In genomic region chr4:65888332-65888993, GRCm38 (mm10) we compare ENCODE assay signal across 13 mouse cellular contexts.
DNase-seq lines count a peak whose midpoint lies in the region; ATAC-seq and TF ChIP-seq lines count a peak whose summit lies in the region.
"Had no signal": no experiment of that assay in that cellular context is flagged by ENCODE, and none has a peak within 500 bp of the region (broad histone marks: within the 10 kb centered on the region; RNA-seq: fewer than 3 reads in every experiment).

No protein-coding gene starts in this region.

- no peak overlapping the region for H3K27ac ChIP-seq in cerebellum, adult 2 months (ENCODE audit: insufficient read depth, low read length)
- H3K27ac ChIP-seq in forebrain, embryonic 16.5 days (ENCODE audit: low read length), result peak overlapping the region; percentile 18; the same call in 1 of the 2 replicates
- H3K27ac ChIP-seq in midbrain, embryonic 13.5 days, result peak overlapping the region; percentile 40; the same call in 1 of the 2 replicates
- H3K27ac ChIP-seq in embryonic facial prominence, embryonic 10.5 days (replicated peaks), result no peak overlapping the region
- H3K27ac ChIP-seq: heart, embryonic 10.5 days had no signal

- no peaks in the 10 kb centered on the region for H3K9me3 ChIP-seq in forebrain, embryonic 16.5 days (ENCODE audit: control insufficient read depth, low read length)
- H3K9me3 ChIP-seq in midbrain, embryonic 13.5 days, result no peaks in the 10 kb centered on the region
- H3K9me3 ChIP-seq in embryonic facial prominence, embryonic 10.5 days, result no peaks in the 10 kb centered on the region
- H3K9me3 ChIP-seq: heart, embryonic 10.5 days had no signal

- peak; percentile 23 for DNase-seq in layer of hippocampus, adult 9-11 months
- no peak for DNase-seq in layer of hippocampus, adult 9-10 months (ENCODE audit: low spot score)
- peak; percentile 22 to 40 for DNase-seq in cerebellum, adult 2 months
- DNase-seq in kidney, postnatal 4 days, result no peak
- no peak for DNase-seq in embryonic facial prominence, embryonic 10.5 days (ENCODE audit: low spot score)
- DNase-seq in ovary, postnatal 10 days (ENCODE audit: low spot score), result no peak
- DNase-seq: adrenal gland, postnatal 10 days; lung, postnatal 4 days; thymus, postnatal 25 days had no signal

- H3K9ac ChIP-seq in forebrain, embryonic 16.5 days (replicated peaks; ENCODE audit: low read depth, low read length), result no peak overlapping the region
- H3K9ac ChIP-seq in midbrain, embryonic 13.5 days (replicated peaks), result no peak overlapping the region

- no peak for TF ChIP-seq POLR2A in cerebellum, adult 2 months (IDR thresholded peaks at IDR 0.05; ENCODE audit: borderline replicate concordance, insufficient read depth, low read length)

- no peak overlapping the region for H3K4me2 ChIP-seq in forebrain, embryonic 16.5 days (ENCODE audit: low read length)
- H3K4me2 ChIP-seq in midbrain, embryonic 13.5 days (replicated peaks), result no peak overlapping the region
- H3K4me2 ChIP-seq: liver, embryonic 11.5 days had no signal

- no peaks in the 10 kb centered on the region for H3K27me3 ChIP-seq in cerebellum, adult 2 months (ENCODE audit: control insufficient read depth, insufficient read depth, low read length)
- no peaks in the 10 kb centered on the region for H3K27me3 ChIP-seq in forebrain, embryonic 16.5 days (replicated peaks; ENCODE audit: control insufficient read depth, insufficient read depth, low read length)
- no peaks in the 10 kb centered on the region for H3K27me3 ChIP-seq in midbrain, embryonic 13.5 days
- H3K27me3 ChIP-seq in embryonic facial prominence, embryonic 10.5 days (replicated peaks; ENCODE audit: low read depth, poor library complexity, severe bottlenecking), result no peaks in the 10 kb centered on the region

- TF ChIP-seq CTCF in cerebellum, adult 2 months (IDR thresholded peaks at IDR 0.05; ENCODE audit: borderline replicate concordance, insufficient read depth, low read depth, low read length), result no peak

- 39% methylated on average over 5 of the region's 5 CpGs for WGBS in cerebellum, adult 2 months
- WGBS in forebrain, embryonic 16.5 days, result 30% methylated on average over 5 of the region's 5 CpGs
- 29% methylated on average over 5 of the region's 5 CpGs for WGBS in midbrain, embryonic 13.5 days
- WGBS in embryonic facial prominence, embryonic 10.5 days, result 75% methylated on average over 5 of the region's 5 CpGs

- no peaks in the 10 kb centered on the region for H3K36me3 ChIP-seq in forebrain, embryonic 16.5 days (ENCODE audit: control insufficient read depth, insufficient read depth)
- H3K36me3 ChIP-seq in midbrain, embryonic 13.5 days, result no peaks in the 10 kb centered on the region
- no peaks in the 10 kb centered on the region for H3K36me3 ChIP-seq in embryonic facial prominence, embryonic 10.5 days (replicated peaks)
- H3K36me3 ChIP-seq: heart, embryonic 10.5 days had no signal

- peaks cover 4% of the 10 kb centered on the region; the same call in 1 of the 2 replicates for H3K4me1 ChIP-seq in cerebellum, adult 2 months (ENCODE audit: control insufficient read depth, insufficient read depth, low read length)
- peaks cover 8% of the 10 kb centered on the region; the same call in 1 of the 2 replicates for H3K4me1 ChIP-seq in forebrain, embryonic 16.5 days (replicated peaks; ENCODE audit: control insufficient read depth, insufficient read depth, low read length)
- peaks cover 11% of the 10 kb centered on the region for H3K4me1 ChIP-seq in midbrain, embryonic 13.5 days (replicated peaks)
- peaks cover 3% of the 10 kb centered on the region; the same call in 1 of the 2 replicates for H3K4me1 ChIP-seq in embryonic facial prominence, embryonic 10.5 days
- H3K4me1 ChIP-seq: heart, embryonic 10.5 days had no signal

- no peak overlapping the region for H3K4me3 ChIP-seq in cerebellum, adult 2 months (replicated peaks; ENCODE audit: insufficient read depth, low read depth, low read length)
- H3K4me3 ChIP-seq in forebrain, embryonic 16.5 days (replicated peaks; ENCODE audit: low read length), result no peak overlapping the region
- H3K4me3 ChIP-seq in midbrain, embryonic 13.5 days (replicated peaks), result no peak overlapping the region
- H3K4me3 ChIP-seq in embryonic facial prominence, embryonic 10.5 days, result no peak overlapping the region
- H3K4me3 ChIP-seq: heart, embryonic 10.5 days had no signal

- ATAC-seq in forebrain, embryonic 16.5 days, result peak; percentile 90
- peak; percentile 95 for ATAC-seq in midbrain, embryonic 13.5 days

Comparison
In these comparisons a context has a peak if more than half of its experiments do, and no peak if none do; other contexts are left out.
1. DNase-seq: peak in layer of hippocampus, adult 9-11 months (single experiment) and cerebellum, adult 2 months (2 of 2); none in layer of hippocampus, adult 9-10 months (single experiment), kidney, postnatal 4 days (0 of 2), embryonic facial prominence, embryonic 10.5 days (single experiment) and ovary, postnatal 10 days (single experiment).
2. H3K27ac ChIP-seq: peak in forebrain, embryonic 16.5 days (single experiment) and midbrain, embryonic 13.5 days (single experiment); none in cerebellum, adult 2 months (single experiment) and embryonic facial prominence, embryonic 10.5 days (single experiment).